Mouse (Mus musculus): ENCODE measurements at regions not wholly inside any gene's neighbourhood (a gene's known extent, or its start where the extent isn't known, plus 50 kb on each side); places are given as distances from the start of the nearest gene placed in this dataset.

- DNase-seq = peak; percentile 18 to 46
Observed at GRCm38 (mm10) chr7:83486156-83486750, 98.5 kb upstream of the Tmc3 start.

- peak; percentile 59 to 72 for DNase-seq
Observed at GRCm38 (mm10) chr7:83489790-83490189, 94.9 kb upstream of the Tmc3 start.

- DNase-seq = peak; percentile 71 to 81
Observed at GRCm38 (mm10) chr7:83504996-83505645, 79.6 kb upstream of the Tmc3 start.

GRCm38 (mm10) chr7:83516295-83516694 lies 68.4 kb upstream of the Tmc3 start:
- DNase-seq = no peak

- no peak for DNase-seq
Observed at GRCm38 (mm10) chr7:83521511-83521910, 63.2 kb upstream of the Tmc3 start.

Measured in cerebellum, postnatal 14 days (tissue).